Mouse (Mus musculus) left cerebral cortex, adult 8-10 months (tissue): ENCODE data around the gene Prdm1. TPM values are rescaled to one million over a fixed set of nuclear protein-coding genes. Genes with fewer than 3 reads are reported as not detected.
A peak's percentile ranks its signal among the peaks of the same experiment; 100 is the strongest.

ENCODE experiments used
- DNase-seq, 2 experiments: peaks; one replicate each; pipeline ENCODE4 v3.0.0; 2022; ENCODE audit warnings: low spot score in 2 of 2
- total RNA-seq, 4 experiments: library from RNA; stranded (reverse); gene quantifications; 2 replicates each; pipeline ENCODE4 v1.2.4; 2022

Gene Prdm1
- total RNA-seq, 4 experiments from 2014 or later: 0.89 to 1.3 (median 1.2) TPM

GRCm38 (mm10) chr10:44492815-44493525, 35.3 kb downstream of the Prdm1 start:
- DNase-seq: no peak

DNA sequence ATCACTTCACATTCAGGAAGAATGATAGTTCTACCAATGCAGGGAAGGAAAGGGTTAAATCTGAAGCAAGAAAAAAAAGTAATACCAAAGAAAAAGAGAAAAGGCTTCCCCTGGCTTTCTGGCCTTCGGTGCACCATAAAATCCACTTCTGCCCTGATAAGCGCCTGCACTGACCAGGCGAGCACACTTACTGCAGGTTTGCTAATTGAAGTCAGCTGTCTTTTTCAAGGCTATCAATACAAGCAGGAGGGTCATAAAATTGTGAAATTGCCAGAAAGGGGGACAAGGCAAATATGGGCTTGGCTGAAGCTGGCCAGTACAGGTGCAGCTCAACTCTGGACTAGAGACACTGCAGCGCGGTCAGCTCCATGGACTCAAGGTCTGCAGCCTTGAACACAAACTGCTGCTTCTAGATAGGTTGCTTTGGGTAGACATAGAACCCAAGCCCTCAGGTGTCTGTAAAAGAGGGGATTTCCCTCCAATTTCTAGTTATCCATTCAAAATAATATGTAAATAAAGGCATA, 37.3 kb downstream of the Prdm1 start:
- no peak for DNase-seq

DNA sequence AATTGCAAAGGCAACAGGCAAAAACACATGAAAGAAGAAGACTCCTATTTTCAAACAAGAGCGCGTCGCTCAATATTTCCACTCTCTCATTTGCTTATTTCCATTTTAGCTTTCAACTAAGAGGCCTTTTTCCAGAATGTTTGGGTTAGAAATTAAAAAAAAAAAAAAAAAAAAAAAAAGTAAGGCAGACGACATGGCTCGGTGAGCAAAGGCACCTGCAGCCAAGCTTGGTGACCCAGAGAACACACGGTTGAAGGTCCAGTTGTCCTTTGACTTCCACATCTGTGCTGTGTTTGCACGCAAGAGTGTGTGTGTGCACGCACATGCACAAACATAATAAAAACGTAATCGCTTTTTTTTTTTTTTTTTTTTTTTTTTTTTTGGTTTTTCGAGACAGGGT, 41.2 kb downstream of the Prdm1 start:
- DNase-seq: no peak

GRCm38 (mm10) chr10:44484077-44484476, 44.2 kb downstream of the Prdm1 start:
- no peak for DNase-seq

DNA sequence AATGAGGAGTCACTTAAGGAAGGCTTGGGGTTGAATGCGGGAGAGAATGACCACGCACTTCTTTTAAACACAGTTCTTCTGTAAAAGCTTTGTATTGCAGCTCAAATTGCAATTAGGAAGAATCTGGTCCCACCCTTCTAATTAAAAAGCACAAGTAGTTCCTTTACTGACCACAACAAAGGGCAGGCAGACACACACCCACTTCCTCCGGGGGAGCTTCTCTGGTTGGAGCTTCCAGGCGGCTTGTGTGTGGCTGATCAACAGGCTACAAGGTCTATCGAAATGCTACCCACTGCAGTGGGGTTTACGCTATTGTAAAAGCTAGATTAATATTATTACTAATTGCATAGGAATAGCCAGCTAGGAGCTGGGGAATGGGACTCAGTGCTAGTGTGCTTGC, 45.2 kb downstream of the Prdm1 start:
- DNase-seq: no peak

GRCm38 (mm10) chr10:44481379-44481778, 46.9 kb downstream of the Prdm1 start:
- no peak for DNase-seq

- DNase-seq: no peak
Measured at GRCm38 (mm10) chr10:44479286-44479685, 49.0 kb downstream of the Prdm1 start.

GRCm38 (mm10) chr10:44478091-44478490, 50.2 kb downstream of the Prdm1 start:
- DNase-seq: no peak

- DNase-seq: no peak
Measured at GRCm38 (mm10) chr10:44477240-44477639, 51.1 kb downstream of the Prdm1 start.

GRCm38 (mm10) chr10:44476523-44476922, 51.8 kb downstream of the Prdm1 start:
- DNase-seq: no peak

GRCm38 (mm10) chr10:44475376-44475775, 52.9 kb downstream of the Prdm1 start:
- no peak for DNase-seq

DNA sequence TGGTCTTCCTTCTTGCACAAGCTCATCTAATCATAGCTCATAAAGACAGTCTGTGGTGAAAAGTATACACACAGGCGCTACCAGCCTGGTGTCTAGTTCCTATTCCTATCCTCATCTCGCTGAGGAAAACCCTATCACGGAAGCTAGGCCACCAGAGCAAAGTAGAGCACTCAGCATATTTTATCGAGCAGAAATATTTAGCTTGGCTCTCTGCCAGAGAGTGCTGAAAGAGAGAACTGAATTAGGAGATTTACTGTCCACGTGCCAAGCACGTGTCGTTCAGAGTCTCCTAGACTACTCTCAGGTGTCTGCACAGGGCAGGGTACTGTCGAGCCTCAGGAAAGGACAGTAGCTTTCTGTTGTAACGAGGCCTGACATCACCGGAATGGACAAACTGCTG, 54.0 kb downstream of the Prdm1 start:
- DNase-seq: no peak

- DNase-seq: no peak
Measured at GRCm38 (mm10) chr10:44465618-44466017, 62.7 kb downstream of the Prdm1 start.

DNA sequence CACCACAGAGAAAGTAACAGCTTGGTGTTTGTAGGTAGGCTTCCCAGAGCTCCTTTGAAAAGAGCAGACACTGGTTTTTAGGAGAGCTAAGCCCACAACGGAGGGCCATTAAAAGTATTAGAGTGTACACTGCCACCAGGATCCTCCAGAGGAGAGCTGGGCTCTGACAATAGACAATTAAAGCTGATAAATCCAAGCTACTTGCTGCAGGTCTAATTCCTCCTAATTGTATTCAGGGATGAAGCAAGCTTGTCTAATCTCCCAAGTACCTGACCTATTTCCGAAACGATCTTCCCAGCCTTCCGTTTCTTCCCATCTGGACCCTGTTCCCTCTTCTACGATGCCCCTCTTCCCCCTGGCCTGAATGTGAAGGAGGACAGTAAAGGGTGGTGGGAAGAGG, 63.7 kb downstream of the Prdm1 start:
- no peak for DNase-seq

DNA sequence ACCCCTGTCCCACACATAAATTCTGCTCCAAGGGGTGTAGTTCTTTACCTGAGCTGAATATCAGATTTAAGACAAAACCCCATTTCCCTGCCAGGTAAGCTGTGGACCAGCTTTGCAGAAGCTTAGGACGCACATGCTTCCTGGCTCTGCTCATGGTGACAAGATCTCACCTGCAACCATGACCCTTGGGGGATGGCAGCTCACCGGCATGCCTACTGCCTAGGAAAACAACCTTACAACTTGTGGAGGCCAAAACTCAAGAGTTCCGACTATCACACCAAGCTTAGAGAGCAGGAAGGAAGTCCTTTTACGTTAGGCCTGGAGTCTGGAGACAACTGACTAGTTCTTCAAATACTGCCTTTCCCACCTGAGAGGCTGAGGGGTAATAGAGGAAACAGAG, 64.4 kb downstream of the Prdm1 start:
- no peak for DNase-seq

- DNase-seq: no peak
Measured at GRCm38 (mm10) chr10:44462351-44462750, 66.0 kb downstream of the Prdm1 start.

DNA sequence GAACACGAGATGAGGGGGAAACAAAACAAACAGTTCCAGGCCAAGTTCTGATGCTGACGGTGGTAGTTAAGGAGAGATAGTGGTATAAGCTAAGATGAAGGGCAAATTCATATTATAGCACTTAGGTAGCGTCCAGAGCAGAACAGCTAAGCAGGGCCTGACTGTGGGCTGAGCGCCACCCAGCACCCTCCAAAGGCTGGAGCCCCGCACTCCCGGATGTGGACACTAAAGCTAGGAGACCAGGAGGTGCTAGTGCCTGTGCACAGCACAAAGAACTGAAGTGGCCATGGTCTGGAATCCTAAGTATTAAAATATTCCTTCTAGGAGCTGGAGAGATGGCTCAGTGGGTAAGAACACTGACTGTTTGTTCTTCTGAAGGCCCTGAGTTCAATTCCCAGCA, 67.2 kb downstream of the Prdm1 start:
- no peak for DNase-seq

- DNase-seq: no peak
Measured at GRCm38 (mm10) chr10:44460095-44460810, 68.0 kb downstream of the Prdm1 start.

DNA sequence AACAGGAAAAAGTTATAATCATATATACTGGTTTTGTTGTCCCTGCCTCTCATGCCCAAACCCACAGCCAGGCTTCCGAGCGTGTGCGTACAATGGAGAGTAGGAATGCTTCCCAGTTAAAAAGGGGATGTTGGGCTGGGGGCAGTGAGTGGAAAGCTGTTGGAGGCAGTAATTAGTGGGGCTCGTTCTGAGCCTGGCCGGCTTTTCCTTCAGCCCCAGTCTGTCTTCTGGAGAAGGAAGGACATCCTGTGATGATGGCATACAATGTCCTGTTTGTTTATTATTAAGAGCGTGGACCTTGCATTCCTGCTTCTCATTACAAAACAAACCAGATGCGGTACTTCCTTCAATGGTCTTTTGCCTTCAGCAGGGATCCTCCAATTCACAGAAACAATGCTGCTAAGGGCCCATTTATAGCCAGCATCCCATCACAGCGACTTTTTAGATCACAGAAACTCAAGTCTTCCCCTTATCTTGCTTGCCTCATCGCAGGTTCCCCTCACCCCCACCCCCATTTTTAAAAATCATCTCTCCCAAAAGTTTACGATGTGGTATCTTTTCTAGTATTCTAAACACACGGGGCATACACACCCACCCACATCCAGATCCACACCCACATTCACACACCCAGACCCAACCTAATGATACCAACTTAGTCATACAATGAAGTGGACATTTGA, 68.8 kb downstream of the Prdm1 start:
- no peak for DNase-seq

DNA sequence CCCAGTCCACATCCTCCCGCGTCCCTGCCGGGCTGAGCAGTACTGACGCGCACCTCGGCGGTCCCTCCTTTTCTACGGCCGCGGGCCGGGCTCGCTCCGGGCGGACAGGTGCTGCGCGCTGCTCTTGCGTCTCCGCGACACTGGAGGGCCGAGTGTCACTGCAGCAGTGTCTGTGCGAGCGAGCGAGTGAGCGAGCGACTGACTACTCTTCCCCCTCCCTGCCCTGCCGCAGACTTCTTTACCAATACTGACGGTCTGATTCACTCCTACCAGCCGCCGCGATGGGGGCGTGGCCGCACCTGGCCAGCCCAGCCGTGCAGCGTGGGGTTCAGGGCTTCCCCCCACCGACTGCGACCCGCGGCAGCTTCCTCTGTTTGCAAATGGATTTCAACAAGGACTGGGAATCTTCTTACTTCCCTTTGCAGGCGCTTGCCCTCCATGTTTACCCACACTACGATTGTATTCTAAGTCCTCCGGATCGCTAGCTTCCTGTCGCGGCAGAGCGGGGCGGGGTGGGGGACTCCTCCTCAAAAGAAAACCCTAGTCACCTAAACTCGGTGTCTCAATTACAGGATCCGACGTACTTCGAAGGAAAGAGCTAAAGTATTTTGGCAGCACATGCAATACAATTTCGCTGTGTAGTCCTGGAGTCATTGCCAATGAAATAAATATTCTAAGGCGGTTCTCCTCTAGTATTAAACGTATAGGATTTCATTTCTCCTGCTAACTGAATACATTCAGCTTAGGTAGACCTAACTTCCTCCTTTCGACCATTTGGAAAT, 69.6 kb downstream of the Prdm1 start:
- peak in 1 of 2 experiments; percentile 40 for DNase-seq

DNA sequence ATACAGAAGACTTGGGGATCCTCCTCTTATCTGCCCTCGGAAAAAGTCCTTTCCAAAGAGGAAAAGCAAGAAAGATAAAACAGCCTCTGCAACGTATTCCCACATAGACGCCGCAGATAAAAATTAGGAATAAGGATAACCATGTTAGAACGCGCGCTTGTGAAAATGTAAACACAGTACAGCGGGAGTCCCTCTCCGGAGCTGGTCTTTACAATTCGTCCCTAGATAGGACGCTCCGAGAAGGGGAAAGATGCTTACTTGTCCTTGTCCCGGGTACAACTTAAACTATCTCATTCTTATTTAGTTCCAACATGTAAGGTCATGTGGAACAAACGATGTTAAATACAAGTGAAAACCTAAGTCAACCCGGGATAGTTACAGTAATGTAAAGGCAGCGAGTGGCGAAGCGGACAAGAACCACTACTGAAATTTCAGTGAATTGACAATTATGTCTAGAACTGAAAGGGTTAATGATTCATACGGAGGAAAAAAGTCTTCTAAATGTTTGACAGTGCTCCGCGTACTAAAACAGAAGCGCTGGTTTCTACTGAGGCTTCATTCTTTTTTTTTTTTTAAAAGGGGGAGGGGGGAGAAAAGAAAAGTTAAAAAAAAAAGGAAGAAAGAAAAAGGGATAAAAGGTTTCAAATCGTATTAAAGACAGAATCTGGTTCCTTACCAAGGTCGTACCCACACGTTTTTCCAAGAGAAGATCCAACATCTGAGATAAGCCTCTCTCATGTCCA, 70.3 kb downstream of the Prdm1 start:
- DNase-seq: peak in 1 of 2 experiments; percentile 10
